Mouse (Mus musculus) megakaryocyte, adult 5-6 weeks (primary cell): ENCODE data around the gene Ptgr2. TPM values are rescaled to one million over a fixed set of nuclear protein-coding genes. Genes with fewer than 3 reads are reported as not detected.
"Not testable (repeated sequence)": the region's sequence is repeated elsewhere in the genome, so short reads cannot be mapped to it uniquely, and the experiment has no call there.

Experiments used
- ATAC-seq: 2 replicates; pipeline ENCODE4 v1.8.0; 2016; ENCODE audit warnings: mild to moderate bottlenecking, inconsistent platforms; ENCODE audit not compliant: poor library complexity, severe bottlenecking
- total RNA-seq, 2 experiments: library from RNA; stranded (forward) in 1 of 2; stranded (reverse) in 1 of 2; fragments of 153-499, 151-499 nt in 1 of 2; fragments of 221-1000, 200-1000 nt in 1 of 2; gene quantifications; 2 replicates each; pipeline versions ENCODE4 v1.2.3 to v1.2.4; 2015 to 2017

Ptgr2 gene
- total RNA-seq, 2 experiments from 2014 or later: 14.3 to 52.4 TPM

DNA sequence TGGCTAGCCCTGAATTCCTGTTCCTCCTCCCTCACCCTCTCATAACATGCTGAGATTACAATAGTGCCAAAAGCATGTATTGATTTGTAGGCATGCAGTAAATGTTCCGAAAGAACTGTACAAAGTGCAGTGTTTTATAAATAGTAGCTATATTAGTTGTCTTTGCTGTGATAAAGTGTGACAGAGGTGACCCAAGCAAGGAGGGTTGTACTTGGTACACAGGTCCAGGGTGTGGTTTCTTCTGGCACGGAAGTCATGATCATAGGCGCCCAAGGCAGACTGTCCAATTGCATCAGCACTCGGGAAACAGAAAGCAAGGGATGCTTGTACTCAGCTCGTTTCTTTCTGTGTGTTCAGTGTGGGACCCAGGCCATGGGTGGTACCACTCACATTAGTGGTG, 19.1 kb downstream of the Ptgr2 start:
- no peak for ATAC-seq

DNA sequence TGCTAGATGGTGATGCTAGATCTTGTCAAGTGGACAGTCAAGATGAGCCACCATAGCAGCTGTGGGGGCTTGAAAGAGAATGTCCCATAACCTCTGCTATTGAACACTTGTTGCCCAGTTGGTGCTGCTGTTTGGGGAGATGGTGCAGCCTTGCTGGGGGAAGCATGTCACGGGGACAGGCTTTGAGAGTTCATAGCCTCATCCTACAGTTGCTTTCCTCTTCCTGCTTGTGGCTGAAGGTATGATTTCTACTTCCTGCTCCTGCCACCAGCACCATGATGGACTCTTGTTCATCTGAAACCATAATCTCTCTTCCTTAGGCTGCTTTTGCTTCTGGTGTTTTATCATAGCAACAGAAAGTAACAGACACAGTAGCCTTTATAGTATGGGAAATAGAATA, 19.5 kb downstream of the Ptgr2 start:
- ATAC-seq: no peak

DNA sequence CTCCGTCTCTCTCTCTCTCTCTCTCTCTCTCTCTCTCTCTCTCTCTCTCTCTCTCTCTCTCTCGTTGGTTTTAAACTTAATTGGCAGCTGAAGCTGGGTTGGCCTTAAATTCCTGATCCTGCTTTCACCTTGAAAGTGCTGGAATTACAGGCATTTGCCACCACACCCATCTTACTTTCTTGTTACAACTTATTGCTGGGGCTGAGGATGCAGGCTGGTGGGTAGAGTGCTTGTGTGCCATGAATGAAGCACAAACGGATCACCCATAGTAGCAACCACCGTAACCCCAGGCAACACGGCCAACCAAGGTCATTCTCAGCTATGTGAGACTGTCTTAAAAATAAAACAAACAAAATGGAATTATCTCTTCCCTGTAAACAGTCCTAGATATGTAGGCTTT, 26.3 kb downstream of the Ptgr2 start:
- no peak for ATAC-seq

DNA sequence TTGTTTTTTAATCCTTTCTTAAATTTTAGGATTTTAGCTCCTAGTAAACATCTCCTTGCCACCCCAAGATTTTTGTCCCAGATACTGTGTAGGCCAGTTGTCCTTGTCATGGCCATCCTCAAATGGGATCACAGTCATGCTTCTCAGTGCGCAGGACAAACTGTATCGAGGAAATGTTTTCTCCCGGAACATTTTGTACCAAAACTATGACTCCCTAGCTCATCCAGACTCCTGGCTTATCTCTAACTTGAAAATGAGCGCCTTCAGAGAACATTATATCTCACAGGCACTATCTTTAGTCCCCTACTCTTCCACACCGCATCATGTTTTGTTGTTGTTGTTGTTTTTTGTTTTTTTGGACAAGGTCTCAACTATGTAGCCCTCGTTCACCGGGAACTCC, 31.0 kb downstream of the Ptgr2 start:
- ATAC-seq: no peak

DNA sequence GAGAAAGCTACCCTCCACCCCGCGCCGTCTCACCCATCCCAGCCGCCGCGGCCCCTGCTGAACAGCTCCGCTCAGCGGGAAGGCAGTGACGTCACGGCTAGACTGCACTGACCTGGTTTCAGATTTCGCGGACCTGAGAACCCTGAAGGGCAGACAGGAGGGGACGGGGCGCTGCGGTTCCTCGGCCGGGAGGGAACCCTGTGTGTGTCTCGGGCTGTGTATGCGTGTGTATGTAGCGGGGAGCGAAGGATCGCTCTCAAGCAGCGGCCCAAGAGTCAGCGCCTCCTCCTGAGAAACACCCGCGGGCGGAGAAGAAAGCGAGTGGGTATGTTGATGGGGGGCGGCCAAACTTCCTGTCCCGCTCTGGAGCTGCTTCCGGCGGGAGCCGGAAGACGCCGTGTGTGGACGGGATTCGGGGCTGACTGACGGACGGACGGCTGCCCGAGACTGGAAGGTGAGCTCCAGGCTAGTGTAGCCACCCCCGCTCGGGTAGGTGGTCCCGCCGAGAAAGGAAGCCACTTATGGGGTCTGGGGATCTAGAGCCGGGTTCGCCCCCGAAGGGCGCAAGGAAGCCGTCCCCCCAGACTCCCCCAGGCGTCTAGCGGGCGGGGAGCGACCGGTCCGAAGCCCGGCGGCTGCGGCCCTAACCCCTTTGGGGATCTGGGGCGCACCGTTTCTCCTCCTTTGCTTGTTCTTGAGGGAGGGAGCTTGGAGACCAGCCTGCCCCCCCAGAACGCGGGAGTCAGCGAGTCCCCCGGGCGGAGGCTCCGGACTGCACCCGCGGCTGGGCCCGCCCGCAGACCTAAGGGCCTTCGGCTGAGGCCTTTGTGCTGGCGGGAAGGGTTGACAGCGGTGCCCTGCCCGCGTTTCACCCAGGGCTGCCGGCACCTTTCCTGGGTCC, 31.9 kb downstream of the Ptgr2 start, which contains the start of gene Zfp410:
Zfp410 (plus strand) TSS at position 132 of the 901 bp plus-strand sequence.
- peak; percentile 86 for ATAC-seq

DNA sequence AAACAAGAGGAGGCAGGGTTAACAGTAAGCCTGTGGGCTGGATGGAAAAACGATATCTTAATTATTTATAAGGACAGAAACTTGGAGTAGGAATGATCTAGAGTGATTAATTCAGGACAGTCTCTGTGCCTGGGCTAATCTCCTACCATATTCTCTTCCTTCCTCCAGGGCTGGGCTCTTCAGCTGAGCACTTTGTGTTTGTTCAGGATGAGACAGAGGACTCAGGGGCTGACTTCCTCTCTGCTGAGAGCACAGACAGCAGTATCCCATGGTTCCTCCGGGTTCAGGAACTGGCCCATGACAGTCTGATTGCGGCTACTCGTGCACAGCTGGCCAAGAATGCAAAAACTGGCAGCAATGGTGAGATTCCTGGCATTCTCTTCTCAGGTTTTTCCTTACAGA, 42.1 kb downstream of the Ptgr2 start:
- ATAC-seq: no peak

GRCm38 (mm10) chr12:84336963-84337625, 52.1 kb downstream of the Ptgr2 start:
- peak; percentile 87 for ATAC-seq

DNA sequence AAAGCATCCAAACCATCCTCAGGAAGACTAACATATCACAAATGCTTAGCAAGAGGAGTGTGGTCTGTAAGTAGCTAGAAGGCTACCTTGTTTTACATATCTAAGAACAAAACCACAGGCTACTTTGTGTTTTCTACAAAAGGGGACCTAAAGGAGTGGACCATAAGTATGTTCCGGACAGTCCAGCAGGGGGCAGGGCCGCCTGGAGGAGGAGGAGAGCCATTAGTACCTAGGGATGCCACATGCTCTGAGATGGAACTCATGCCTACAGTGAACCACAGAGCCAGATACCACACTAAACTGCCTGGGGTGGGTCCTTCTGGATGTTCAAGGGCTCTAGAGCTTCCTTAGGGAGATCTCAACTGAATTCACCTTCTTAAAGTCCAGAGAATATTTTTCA, 62.2 kb downstream of the Ptgr2 start:
- peak; percentile 66; the same call in 1 of the 2 replicates for ATAC-seq

DNA sequence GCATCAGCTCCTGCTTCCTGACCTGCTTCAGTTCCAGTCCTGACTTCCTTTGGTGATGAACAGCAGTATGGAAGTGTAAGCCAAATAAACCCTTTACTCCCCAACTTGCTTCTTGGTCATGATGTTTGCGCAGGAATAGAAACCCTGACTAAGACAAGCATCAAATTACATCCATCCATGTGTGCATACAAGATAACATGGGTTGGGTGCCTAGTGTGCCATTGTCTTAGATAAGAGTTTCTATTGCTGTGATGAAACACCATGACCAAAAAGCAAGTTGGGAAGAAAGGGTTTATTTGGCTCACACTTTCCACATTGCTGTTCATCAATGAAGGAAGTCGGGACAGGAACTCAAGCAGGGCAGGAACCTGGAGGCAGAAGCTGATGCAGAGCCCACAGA, 73.7 kb downstream of the Ptgr2 start:
- ATAC-seq: not testable (repeated sequence)

DNA sequence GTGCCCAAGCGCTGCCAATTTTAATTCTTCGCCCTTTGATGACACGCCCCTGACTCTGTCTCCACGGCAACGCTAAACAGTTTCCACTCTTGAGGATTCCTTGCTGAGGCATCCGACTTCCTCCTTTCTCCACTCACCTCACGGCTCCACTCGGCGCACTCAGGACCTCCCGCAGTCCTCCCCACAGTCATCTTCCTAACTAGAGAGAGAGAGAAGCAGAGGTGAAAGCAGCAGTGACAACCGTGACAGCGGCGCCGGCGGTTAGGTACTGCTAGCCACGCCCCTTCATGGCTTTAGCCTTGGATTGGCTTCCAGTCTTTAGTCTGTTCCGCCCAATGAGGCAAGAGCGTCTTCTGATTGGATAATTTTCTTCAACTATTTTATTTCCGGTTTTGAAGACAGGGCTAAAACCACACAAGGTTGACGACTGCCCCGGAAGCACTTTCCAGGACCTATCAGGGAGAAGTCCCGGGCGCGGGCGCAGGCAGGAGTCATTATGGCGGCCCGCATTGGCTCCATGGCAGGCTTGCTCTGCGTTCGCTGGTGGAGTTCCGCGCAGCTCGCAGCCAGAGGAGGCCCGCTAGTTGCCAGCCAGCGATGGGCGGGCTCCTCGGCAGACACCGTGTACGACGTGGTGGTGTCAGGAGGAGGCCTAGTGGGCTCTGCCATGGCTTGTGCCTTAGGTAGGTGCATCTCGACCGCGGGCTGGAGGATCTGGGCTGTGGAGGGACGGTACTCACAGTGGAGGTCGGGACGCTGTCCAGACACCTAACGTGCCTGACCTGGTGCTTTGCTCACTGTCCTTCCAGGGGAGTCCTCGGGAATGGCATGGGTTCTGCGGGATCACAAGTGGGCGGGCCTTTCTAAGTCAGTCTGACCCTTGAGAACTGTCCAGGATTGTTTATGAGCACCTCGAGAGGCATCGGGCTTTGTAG, 76.8 kb downstream of the Ptgr2 start, which contains the start of the genes Coq6 and Fam161b:
Coq6 (plus strand) TSS at position 103 of the 935 bp plus-strand sequence.
Fam161b (minus strand) TSS at position 279 of the 935 bp plus-strand sequence.
- ATAC-seq: peak; percentile 95

DNA sequence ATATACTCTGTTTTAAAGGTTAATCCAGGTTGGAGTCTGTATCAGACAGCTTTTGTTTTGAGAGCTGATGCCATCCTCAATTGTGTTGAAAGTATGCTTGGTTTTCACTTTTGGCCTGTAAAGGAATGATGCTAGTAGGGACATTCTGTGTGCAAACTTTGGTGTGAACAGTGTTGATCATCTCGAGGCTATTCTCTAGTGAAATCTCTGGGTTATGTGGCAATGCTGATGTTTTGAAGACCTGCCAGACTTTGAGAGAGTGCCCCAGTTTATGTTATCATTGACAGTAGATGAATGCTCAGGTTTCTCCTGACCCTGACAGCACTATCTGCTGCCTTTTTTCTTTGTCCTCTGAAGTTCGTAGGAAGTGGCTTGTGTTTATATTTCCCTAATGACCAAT, 77.8 kb downstream of the Ptgr2 start:
- ATAC-seq: no peak

DNA sequence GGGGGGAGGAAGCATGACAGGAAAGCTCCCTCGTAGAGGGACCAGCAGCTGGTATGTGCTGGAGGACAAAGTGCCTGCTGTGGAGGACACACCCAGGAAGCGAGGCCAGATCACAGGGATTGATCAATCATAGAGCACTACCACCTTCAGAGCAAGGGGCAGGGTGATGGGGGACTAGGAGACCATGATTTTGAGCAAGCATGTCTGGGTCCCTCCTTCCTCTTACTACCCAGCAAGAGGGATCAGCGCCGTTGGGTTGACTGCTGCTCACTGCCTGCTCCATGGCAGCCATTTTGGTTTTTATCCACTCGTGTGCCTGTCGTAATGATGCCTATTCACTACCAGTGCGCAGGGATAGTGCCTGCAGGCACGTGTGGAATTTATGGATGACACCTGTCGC, 79.3 kb downstream of the Ptgr2 start:
- no peak for ATAC-seq

DNA sequence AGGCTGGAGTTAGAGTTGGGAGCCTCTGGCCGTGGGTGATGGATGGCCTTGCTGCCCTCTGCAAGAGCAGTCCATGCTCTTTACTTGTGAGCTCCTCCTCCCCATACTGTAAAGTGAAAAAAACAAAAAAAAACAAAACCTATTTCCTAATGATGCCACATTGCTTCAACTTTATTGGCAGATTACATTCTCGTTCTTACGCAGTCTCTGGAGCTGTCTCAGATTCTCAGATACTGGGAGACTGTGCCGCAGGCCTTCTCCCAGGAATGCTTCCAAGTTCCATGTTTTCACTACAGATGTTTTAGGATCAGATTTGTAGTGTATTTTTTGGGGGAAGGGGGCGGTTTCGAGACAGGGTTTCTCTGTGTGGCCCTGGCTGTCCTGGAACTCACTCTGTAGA, 80.1 kb downstream of the Ptgr2 start:
- no peak for ATAC-seq

Other genes starting within 250 kb of the Ptgr2 start
- 0.02 TPM in 1 of 2 replicates, not detected in the other for gene Acot4, start 246.9 kb upstream of the Ptgr2 start, total RNA-seq (2015)
- gene Acot4, start 246.9 kb upstream of the Ptgr2 start, total RNA-seq (2017): not detected in 2 replicates
- not detected in 2 replicates for gene Gm49366, start 246.3 kb upstream of the Ptgr2 start, total RNA-seq (2015)
- gene Gm49366, start 246.3 kb upstream of the Ptgr2 start, total RNA-seq (2017): not detected in 2 replicates
- gene Acot3, start 233.1 kb upstream of the Ptgr2 start, total RNA-seq (2015): not detected in 2 replicates
- gene Acot3, start 233.1 kb upstream of the Ptgr2 start, total RNA-seq (2017): not detected in 2 replicates
- gene Acot5, start 215.9 kb upstream of the Ptgr2 start, total RNA-seq (2015): not detected in 2 replicates
- not detected in 2 replicates for gene Acot5, start 215.9 kb upstream of the Ptgr2 start, total RNA-seq (2017)
- 0.27 and 0.67 TPM in 2 replicates for gene Acot6, start 184.6 kb upstream of the Ptgr2 start, total RNA-seq (2015)
- 0.22 TPM in 1 of 2 replicates, not detected in the other for gene Acot6, start 184.6 kb upstream of the Ptgr2 start, total RNA-seq (2017)
- gene Dnal1, start 170.9 kb upstream of the Ptgr2 start, total RNA-seq (2015): 0.33 and 0.62 TPM in 2 replicates
- gene Dnal1, start 170.9 kb upstream of the Ptgr2 start, total RNA-seq (2017): not detected in 2 replicates
- gene Pnma1, start 136.7 kb upstream of the Ptgr2 start, total RNA-seq (2015): 0.32 and 0.65 TPM in 2 replicates
- 0.16 and 0.73 TPM in 2 replicates for gene Pnma1, start 136.7 kb upstream of the Ptgr2 start, total RNA-seq (2017)
- 24.6 and 27.0 TPM in 2 replicates for gene Elmsan1, start 66.4 kb upstream of the Ptgr2 start, total RNA-seq (2015)
- gene Elmsan1, start 66.4 kb upstream of the Ptgr2 start, total RNA-seq (2017): 17.0 and 25.0 TPM in 2 replicates
- 37.7 and 43.1 TPM in 2 replicates for gene Zfp410, start 31.6 kb downstream of the Ptgr2 start, total RNA-seq (2015)
- 25.3 and 32.6 TPM in 2 replicates for gene Zfp410, start 31.6 kb downstream of the Ptgr2 start, total RNA-seq (2017)
- 10.1 and 10.4 TPM in 2 replicates for gene Coq6, start 76.4 kb downstream of the Ptgr2 start, total RNA-seq (2015)
- gene Coq6, start 76.4 kb downstream of the Ptgr2 start, total RNA-seq (2017): 5.7 and 7.9 TPM in 2 replicates
- 0.48 and 0.58 TPM in 2 replicates for gene Fam161b, start 76.6 kb downstream of the Ptgr2 start, total RNA-seq (2015)
- 0.40 and 1.1 TPM in 2 replicates for gene Fam161b, start 76.6 kb downstream of the Ptgr2 start, total RNA-seq (2017)
- 8.8 and 11.0 TPM in 2 replicates for gene Entpd5, start 123.8 kb downstream of the Ptgr2 start, total RNA-seq (2015)
- gene Entpd5, start 123.8 kb downstream of the Ptgr2 start, total RNA-seq (2017): 10.5 and 11.2 TPM in 2 replicates
- gene Bbof1, start 123.8 kb downstream of the Ptgr2 start, total RNA-seq (2015): 0.36 and 1.1 TPM in 2 replicates
- 1.5 and 2.3 TPM in 2 replicates for gene Bbof1, start 123.8 kb downstream of the Ptgr2 start, total RNA-seq (2017)
- 27.5 and 30.5 TPM in 2 replicates for gene Rnf113a2, start 132.0 kb downstream of the Ptgr2 start, total RNA-seq (2015)
- 31.2 and 32.2 TPM in 2 replicates for gene Rnf113a2, start 132.0 kb downstream of the Ptgr2 start, total RNA-seq (2017)
- 8.6 and 9.3 TPM in 2 replicates for gene Aldh6a1, start 165.8 kb downstream of the Ptgr2 start, total RNA-seq (2015)
- gene Aldh6a1, start 165.8 kb downstream of the Ptgr2 start, total RNA-seq (2017): 4.3 and 5.9 TPM in 2 replicates
- 12.5 and 14.9 TPM in 2 replicates for gene Lin52, start 166.2 kb downstream of the Ptgr2 start, total RNA-seq (2015)
- gene Lin52, start 166.2 kb downstream of the Ptgr2 start, total RNA-seq (2017): 10.7 and 21.3 TPM in 2 replicates